Mouse (Mus musculus) granulocyte monocyte progenitor cell, adult 5-6 weeks (primary cell): ENCODE results near the gene Sphkap. TPM values are rescaled to one million over a fixed set of nuclear protein-coding genes. Genes with fewer than 3 reads are reported as not detected.

ENCODE experiments used
- ATAC-seq: replicated peaks from 2 replicates; pipeline ENCODE4 v1.8.0; 2016; ENCODE audit warnings: mild to moderate bottlenecking, moderate TSS enrichment, inconsistent platforms; ENCODE audit not compliant: poor library complexity, severe bottlenecking
- total RNA-seq, 2 experiments: library from RNA; stranded (forward) in 1 of 2; stranded (reverse) in 1 of 2; fragments of 200-712, 200-1000 nt in 1 of 2; fragments of >200 nt in 1 of 2; fragmentation: Nextera tagmentation in 1 of 2; gene quantifications; 2 replicates each; pipeline ENCODE4 v1.2.3; 2014 to 2017

Sphkap gene
- not detected in 2 replicates for total RNA-seq (2014; fragmentation: Nextera tagmentation)
- total RNA-seq (2017): not detected in 2 replicates

DNA sequence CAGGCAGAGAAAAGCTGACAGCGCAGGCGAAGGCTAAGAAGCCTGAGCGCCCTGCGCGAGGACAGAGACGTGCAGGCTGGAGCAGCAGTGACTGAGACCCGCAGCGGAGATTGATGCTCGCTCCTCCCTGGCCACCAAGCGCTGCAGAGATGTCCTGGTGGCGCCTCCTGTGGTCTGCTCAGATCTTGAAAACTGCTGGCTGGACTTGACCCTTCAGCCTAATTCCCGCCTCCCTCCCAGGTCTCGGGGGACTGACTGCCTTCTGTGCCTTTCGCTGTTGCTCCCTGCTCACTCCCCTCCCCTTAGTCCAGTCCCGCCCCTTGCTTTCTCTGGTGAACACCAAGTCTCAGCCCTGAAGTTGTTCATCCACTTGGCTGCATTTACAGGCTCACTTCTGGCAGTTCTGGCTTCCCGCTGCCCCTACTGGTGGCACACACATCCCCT, at the start of gene Sphkap:
Sphkap (minus strand) TSS at position 180 of the 444 bp plus-strand sequence.
- no peak for ATAC-seq

DNA sequence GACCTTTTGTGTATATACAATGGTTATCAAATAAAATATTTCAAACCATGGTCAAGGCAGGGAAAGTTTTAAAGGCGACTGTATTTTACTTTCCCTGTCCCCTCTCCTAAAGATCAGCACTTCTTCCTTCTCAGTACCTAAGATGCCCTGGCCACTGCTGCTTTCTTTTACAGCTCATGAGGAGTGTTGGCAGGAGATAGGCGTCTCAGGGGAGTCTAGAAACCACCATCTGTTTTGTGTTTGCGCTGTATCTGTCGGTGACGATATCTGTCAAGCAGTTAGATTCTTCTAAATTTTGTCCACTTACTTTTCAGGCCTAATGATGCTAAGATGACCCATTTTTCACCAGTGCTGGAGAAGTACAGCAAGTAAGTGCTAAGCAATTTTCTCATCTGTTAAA, 43.3 kb upstream of the Sphkap start:
- ATAC-seq: no peak

GRCm38 (mm10) chr1:83440422-83440821, 32.4 kb upstream of the Sphkap start:
- ATAC-seq: no peak

GRCm38 (mm10) chr1:83433932-83434331, 25.9 kb upstream of the Sphkap start:
- no peak for ATAC-seq

GRCm38 (mm10) chr1:83429866-83430265, 21.9 kb upstream of the Sphkap start:
- no peak for ATAC-seq

- ATAC-seq: no peak
Observed at GRCm38 (mm10) chr1:83407616-83408015, 384 bp downstream of the Sphkap start.

DNA sequence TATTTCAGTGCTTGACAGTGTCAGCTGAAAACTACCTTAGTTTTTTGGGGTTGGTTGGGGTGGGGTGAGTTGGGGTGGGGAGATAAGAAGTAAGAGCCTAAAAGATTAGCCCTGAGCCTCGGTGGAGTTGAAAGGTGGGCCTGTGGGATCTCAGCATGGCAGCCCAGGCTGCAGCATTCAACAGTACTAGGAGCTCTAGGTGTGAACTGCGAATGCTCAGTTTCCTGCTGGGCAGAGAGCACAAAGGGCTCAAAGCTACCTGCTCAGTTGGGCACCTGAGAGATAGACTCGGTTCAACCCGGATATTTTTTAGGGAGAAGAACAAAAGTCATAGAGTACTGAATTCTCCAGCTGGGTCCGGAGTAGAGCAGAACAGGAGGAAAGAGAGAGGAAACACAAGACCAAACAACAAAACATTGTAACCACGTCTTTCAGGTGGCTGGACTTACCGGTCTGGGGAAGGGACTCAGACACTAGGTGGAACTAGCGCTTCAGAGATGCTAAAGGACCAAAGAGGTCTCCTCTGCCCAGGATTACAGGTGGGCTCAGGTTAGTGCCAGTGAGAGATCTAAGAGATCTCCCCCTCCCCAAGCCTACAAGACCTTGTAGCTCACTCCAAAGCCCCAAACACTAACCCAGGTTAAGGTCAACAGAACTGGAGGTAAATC, 984 bp downstream of the Sphkap start:
- ATAC-seq: no peak

- no peak for ATAC-seq
Observed at GRCm38 (mm10) chr1:83401079-83401478, 6.9 kb downstream of the Sphkap start.

- ATAC-seq: no peak
Observed at GRCm38 (mm10) chr1:83396284-83396683, 11.7 kb downstream of the Sphkap start.

- ATAC-seq: no peak
Observed at GRCm38 (mm10) chr1:83395559-83395958, 12.4 kb downstream of the Sphkap start.

GRCm38 (mm10) chr1:83389419-83389818, 18.6 kb downstream of the Sphkap start:
- no peak for ATAC-seq

DNA sequence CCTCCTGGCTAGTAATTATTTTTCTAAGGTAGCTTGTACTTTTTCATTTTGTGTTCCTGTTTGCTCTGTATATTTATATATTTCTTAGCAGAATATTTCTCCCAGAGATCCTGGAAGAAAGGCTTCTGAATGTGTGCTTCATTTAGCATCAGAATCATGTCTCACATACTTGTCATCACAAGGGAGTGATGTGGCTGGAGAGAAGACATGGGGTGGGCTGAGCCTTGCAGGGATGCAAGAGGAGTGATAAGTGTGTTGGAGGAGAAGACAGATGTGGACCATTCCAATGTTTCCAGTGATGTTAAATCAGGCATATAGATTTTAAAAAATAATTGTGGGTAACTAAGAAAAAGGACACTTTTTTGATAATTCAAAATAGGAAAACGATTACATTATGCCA, 30.6 kb downstream of the Sphkap start:
- ATAC-seq: no peak

DNA sequence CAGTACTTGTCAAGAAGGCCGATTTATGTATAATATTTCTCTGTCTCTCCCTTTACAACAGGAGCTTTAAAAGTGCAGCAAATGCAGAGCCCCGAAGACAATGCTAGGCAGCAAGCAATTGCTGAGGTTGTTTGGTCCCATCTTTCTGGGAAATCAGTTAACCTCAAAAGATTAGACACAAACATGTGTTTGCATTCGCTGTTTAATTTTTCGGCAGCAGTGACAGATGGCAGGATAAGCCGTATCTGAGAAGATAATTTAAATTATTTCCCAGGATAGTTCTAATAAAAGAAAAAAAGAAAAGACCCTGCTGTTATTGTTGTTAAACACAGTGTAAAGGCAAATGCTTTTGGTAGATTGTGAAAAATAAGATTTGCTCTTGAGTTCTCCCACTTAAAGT, 41.5 kb downstream of the Sphkap start:
- ATAC-seq: no peak

GRCm38 (mm10) chr1:83362168-83362567, 45.8 kb downstream of the Sphkap start:
- no peak for ATAC-seq

DNA sequence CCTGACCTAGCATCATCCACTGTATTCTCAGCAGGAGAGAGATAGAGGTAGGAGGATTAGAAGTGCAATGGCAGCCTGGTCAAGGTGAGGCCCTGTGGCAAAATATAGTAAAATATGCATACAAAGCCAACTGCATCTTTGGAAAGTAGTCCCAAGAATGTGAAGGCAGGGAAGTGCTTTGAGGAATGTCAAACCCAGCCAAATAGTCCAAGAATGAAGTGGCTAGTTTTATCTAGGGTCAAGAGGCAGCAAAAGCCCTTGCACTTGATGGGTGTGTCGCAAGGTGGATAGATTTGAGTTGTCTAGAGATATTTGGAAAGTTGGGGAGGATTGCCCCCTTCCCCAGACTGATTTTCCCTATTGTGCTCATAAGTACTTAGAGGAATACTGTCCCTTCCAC, 61.5 kb downstream of the Sphkap start:
- ATAC-seq: no peak

GRCm38 (mm10) chr1:83345572-83345971, 62.4 kb downstream of the Sphkap start:
- ATAC-seq: no peak

- no peak for ATAC-seq
Observed at GRCm38 (mm10) chr1:83345069-83345468, 62.9 kb downstream of the Sphkap start.

- no peak for ATAC-seq
Observed at GRCm38 (mm10) chr1:83342726-83343250, 65.2 kb downstream of the Sphkap start.

DNA sequence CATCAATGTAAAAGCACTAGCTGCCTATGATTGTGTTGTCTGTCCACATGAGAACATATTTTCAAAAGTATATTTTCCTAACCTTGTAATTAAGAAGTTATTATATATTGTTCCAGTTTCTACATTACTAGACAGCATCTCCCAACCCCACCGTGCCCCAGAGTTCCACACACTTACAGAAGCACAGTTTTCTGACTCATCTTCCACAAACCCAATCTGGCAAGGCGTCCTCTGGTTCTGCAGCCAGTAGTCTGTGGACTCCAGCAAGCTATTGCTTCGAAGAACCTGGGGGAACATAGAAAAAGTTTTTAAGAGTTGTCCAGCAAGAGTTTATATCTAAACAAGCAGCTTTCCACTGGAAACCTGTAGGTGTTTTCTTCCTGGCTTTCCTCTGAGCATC, 68.6 kb downstream of the Sphkap start:
- no peak for ATAC-seq

GRCm38 (mm10) chr1:83316917-83317316, 91.1 kb downstream of the Sphkap start:
- no peak for ATAC-seq

GRCm38 (mm10) chr1:83315146-83315545, 92.9 kb downstream of the Sphkap start:
- no peak for ATAC-seq

GRCm38 (mm10) chr1:83311607-83312295, 96.2 kb downstream of the Sphkap start:
- no peak for ATAC-seq
